Comparison of ENCODE assay signal across 22 mouse cellular contexts in the genomic region with DNA sequence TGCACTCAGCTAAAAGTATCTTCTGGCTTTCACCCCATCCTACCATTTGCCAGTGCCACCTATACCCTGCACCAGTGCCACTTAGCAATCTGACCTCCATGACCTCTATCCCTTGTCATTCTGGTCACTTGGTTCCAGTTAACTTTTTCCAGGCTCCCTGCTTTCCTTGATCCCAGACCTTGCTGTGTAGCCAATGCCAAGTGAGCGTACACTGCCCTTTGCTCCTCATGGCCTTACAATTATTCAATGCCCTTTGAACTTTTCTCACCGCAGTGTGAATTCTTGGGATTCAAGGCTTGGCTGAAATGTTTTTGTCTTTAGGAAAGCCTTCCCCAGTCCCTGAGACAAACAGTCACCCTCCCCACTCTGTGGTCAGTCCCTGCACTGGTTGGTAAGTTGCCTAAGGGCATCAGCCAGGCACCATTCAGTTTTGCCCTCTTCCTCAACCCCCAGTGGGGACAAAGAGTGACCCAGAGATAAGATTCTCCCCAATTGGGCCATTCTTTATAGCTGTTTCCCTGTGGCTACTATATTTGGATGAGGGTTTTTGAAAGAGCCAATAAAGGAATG.
A peak's percentile ranks its signal among the peaks of the same experiment; 100 is the strongest.
DNase-seq lines count a peak whose midpoint lies in the region; ATAC-seq and TF ChIP-seq lines count a peak whose summit lies in the region.
"Had no signal": no experiment of that assay in that cellular context is flagged by ENCODE, and none has a peak within 500 bp of the region (broad histone marks: within the 10 kb centered on the region; RNA-seq: fewer than 3 reads in every experiment).

No protein-coding gene starts in this region.

- H3K79me2 ChIP-seq in liver, adult 2 months (ENCODE audit: control insufficient read depth, insufficient read depth, low read length) = no peaks in the 10 kb centered on the region

- H3K36me3 ChIP-seq in heart, embryonic 10.5 days = no peaks in the 10 kb centered on the region
- no peaks in the 10 kb centered on the region for H3K36me3 ChIP-seq in heart, embryonic 11.5 days (ENCODE audit: control insufficient read depth, insufficient read depth, low read length)
- no peaks in the 10 kb centered on the region for H3K36me3 ChIP-seq in liver, adult 2 months (ENCODE audit: control insufficient read depth, insufficient read depth, low read length)
- no peaks in the 10 kb centered on the region for H3K36me3 ChIP-seq in liver, embryonic 11.5 days (ENCODE audit: control insufficient read depth, insufficient read depth, low read length)
- H3K36me3 ChIP-seq: embryonic facial prominence, embryonic 12.5 days; forebrain, embryonic 12.5 days; heart, embryonic 13.5 days; hindbrain, embryonic 12.5 days had no signal

- 0 out of 2 replicates have a peak overlapping the region, but pooled peaks have one; percentile 23 for H3K27ac ChIP-seq in heart, embryonic 10.5 days
- no peak overlapping the region for H3K27ac ChIP-seq in heart, embryonic 11.5 days (ENCODE audit: low read depth, low read length)
- H3K27ac ChIP-seq in liver, adult 2 months (replicated peaks; ENCODE audit: insufficient read depth, low read depth, low read length) = peak overlapping the region; percentile 69
- no peak overlapping the region for H3K27ac ChIP-seq in liver, embryonic 11.5 days (ENCODE audit: low read depth, low read length)
- H3K27ac ChIP-seq: embryonic facial prominence, embryonic 12.5 days; forebrain, embryonic 12.5 days; heart, adult 2 months; heart, embryonic 13.5 days; hindbrain, embryonic 12.5 days had no signal

- no peak for DNase-seq in heart, embryonic 10.5 days (ENCODE audit: low spot score)
- DNase-seq in liver, adult 2 months (ENCODE audit: extremely low read depth, low read depth, low spot score) = peak; percentile 78
- no peak for DNase-seq in liver, embryonic 11.5 days (ENCODE audit: low spot score)
- peak; percentile 12 for DNase-seq in kidney, postnatal 10 days
- DNase-seq in yolk sac, embryonic 10.5 days (ENCODE audit: low spot score) = peak; percentile 45
- no peak for DNase-seq in urinary bladder, postnatal 25 days (ENCODE audit: low spot score)
- DNase-seq: adrenal gland, adult 8-10 months; adrenal gland, postnatal 36 days; cerebellum, adult 8-10 months; cerebellum, postnatal 14 days; gastrocnemius, postnatal 10 days; heart, adult 2 months; heart, postnatal 36 days had no signal

- TF ChIP-seq POLR2A in liver, adult 2 months (IDR thresholded peaks at IDR 0.05; ENCODE audit: extremely low read depth, insufficient read depth, low read length) = no peak

- H3K27me3 ChIP-seq in heart, embryonic 10.5 days (ENCODE audit: insufficient read depth, poor library complexity, severe bottlenecking) = peaks cover 35% of the 10 kb centered on the region; the same call in 1 of the 2 replicates
- 0 out of 2 replicates have a peak, but pooled peaks cover 6% of the 10 kb centered on the region for H3K27me3 ChIP-seq in heart, embryonic 11.5 days (ENCODE audit: control insufficient read depth, insufficient read depth, low read length)
- H3K27me3 ChIP-seq in liver, adult 2 months (ENCODE audit: control insufficient read depth, insufficient read depth, low read length) = no peaks in the 10 kb centered on the region
- H3K27me3 ChIP-seq in liver, embryonic 11.5 days (replicated peaks; ENCODE audit: control insufficient read depth, insufficient read depth, low read length) = peaks cover 26% of the 10 kb centered on the region
- H3K27me3 ChIP-seq: Patski had no signal

- no peaks in the 10 kb centered on the region for H3K9me3 ChIP-seq in heart, embryonic 10.5 days
- H3K9me3 ChIP-seq in heart, embryonic 11.5 days (replicated peaks; ENCODE audit: control insufficient read depth, low read length) = no peaks in the 10 kb centered on the region
- no peaks in the 10 kb centered on the region for H3K9me3 ChIP-seq in liver, embryonic 11.5 days (ENCODE audit: control insufficient read depth, low read length)
- H3K9me3 ChIP-seq: embryonic facial prominence, embryonic 12.5 days; forebrain, embryonic 12.5 days; heart, embryonic 13.5 days; hindbrain, embryonic 12.5 days had no signal

- no peak for TF ChIP-seq CTCF in liver, adult 2 months (IDR thresholded peaks at IDR 0.05; ENCODE audit: low read depth, low read length)

- no peak overlapping the region for H3K9ac ChIP-seq in heart, embryonic 11.5 days (ENCODE audit: low read depth, low read length)
- no peak overlapping the region for H3K9ac ChIP-seq in liver, adult 2 months (ENCODE audit: low read depth, low read length)
- no peak overlapping the region for H3K9ac ChIP-seq in liver, embryonic 11.5 days (ENCODE audit: low read depth, low read length)
- H3K9ac ChIP-seq: embryonic facial prominence, embryonic 12.5 days; forebrain, embryonic 12.5 days; heart, embryonic 13.5 days; hindbrain, embryonic 12.5 days had no signal

- H3K4me2 ChIP-seq in heart, embryonic 11.5 days = no peak overlapping the region
- no peak overlapping the region for H3K4me2 ChIP-seq in liver, embryonic 11.5 days
- H3K4me2 ChIP-seq: embryonic facial prominence, embryonic 12.5 days; forebrain, embryonic 12.5 days; heart, embryonic 13.5 days; hindbrain, embryonic 12.5 days had no signal

- H3K4me1 ChIP-seq in heart, embryonic 10.5 days = peaks cover 30% of the 10 kb centered on the region; the same call in 1 of the 2 replicates
- no peaks in the 10 kb centered on the region; the same call in 1 of the 2 replicates for H3K4me1 ChIP-seq in heart, embryonic 11.5 days (ENCODE audit: control insufficient read depth, insufficient read depth, low read length)
- peaks cover 5% of the 10 kb centered on the region; the same call in 1 of the 2 replicates for H3K4me1 ChIP-seq in liver, adult 2 months (ENCODE audit: control insufficient read depth, insufficient read depth, low read length)
- H3K4me1 ChIP-seq in liver, embryonic 11.5 days (replicated peaks; ENCODE audit: control insufficient read depth, insufficient read depth, low read length) = no peaks in the 10 kb centered on the region
- H3K4me1 ChIP-seq: forebrain, embryonic 12.5 days; hindbrain, embryonic 12.5 days had no signal

- no peak overlapping the region for H3K4me3 ChIP-seq in heart, embryonic 10.5 days
- no peak overlapping the region for H3K4me3 ChIP-seq in heart, embryonic 11.5 days (ENCODE audit: low read depth, low read length)
- H3K4me3 ChIP-seq in liver, adult 2 months (ENCODE audit: insufficient read depth, low read depth, low read length) = no peak overlapping the region
- H3K4me3 ChIP-seq in liver, embryonic 11.5 days (ENCODE audit: low read depth, low read length) = no peak overlapping the region
- H3K4me3 ChIP-seq: embryonic facial prominence, embryonic 12.5 days; forebrain, embryonic 12.5 days; heart, adult 2 months; heart, embryonic 13.5 days; hindbrain, embryonic 12.5 days had no signal

- 88% methylated on average over 2 of the region's 2 CpGs for WGBS in heart, embryonic 10.5 days
- 88% methylated on average over 2 of the region's 2 CpGs for WGBS in heart, embryonic 11.5 days (ENCODE audit: insufficient replicate concordance)
- 23% methylated on average over 2 of the region's 2 CpGs for WGBS in liver, adult 2 months
- 82% methylated on average over 2 of the region's 2 CpGs for WGBS in liver, embryonic 11.5 days

- ATAC-seq in heart, embryonic 11.5 days (replicated peaks; ENCODE audit: insufficient number of reproducible peaks, low FRiP score, low TSS enrichment) = no peak
- no peak for ATAC-seq in liver, embryonic 11.5 days (replicated peaks; ENCODE audit: low FRiP score)
- no peak for ATAC-seq in activated CD4-positive, CD25-positive, alpha-beta regulatory T cell, adult 4 months
- ATAC-seq: forebrain, embryonic 16.5 days; hindbrain, embryonic 16.5 days; Patski had no signal

Comparison
In these comparisons a context has a peak if more than half of its experiments do, and no peak if none do; other contexts are left out.
1. DNase-seq: peak in liver, adult 2 months (single experiment), kidney, postnatal 10 days (single experiment) and yolk sac, embryonic 10.5 days (single experiment); none in heart, embryonic 10.5 days (single experiment), liver, embryonic 11.5 days (single experiment) and urinary bladder, postnatal 25 days (single experiment).
2. H3K27ac ChIP-seq: peak in heart, embryonic 10.5 days (single experiment) and liver, adult 2 months (single experiment); none in heart, embryonic 11.5 days (single experiment) and liver, embryonic 11.5 days (single experiment).